Mouse (Mus musculus) MEL (cell line): Measurements from ENCODE around the gene Cdk1. TPM values are rescaled to one million over a fixed set of nuclear protein-coding genes. Genes with fewer than 3 reads are reported as not detected.

ENCODE experiments used
- DNase-seq: peaks from one replicate; pipeline ENCODE4 v3.0.0; 2011; ENCODE audit warnings: low read depth, low spot score
- H3K27ac ChIP-seq: 2 replicates; pipeline ENCODE4 v1.5.1; 2012; ENCODE audit warnings: low read depth, mild to moderate bottlenecking, control low read depth, low read length, moderate library complexity; ENCODE audit not compliant: control insufficient read depth
- H3K27me3 ChIP-seq, 2 experiments: fragments of 150-350 bp in 1 of 2; sonication (generic) in 1 of 2; 2 replicates each; pipeline ENCODE4 v1.6.1; 2012; ENCODE audit warnings: low read length in 2 of 2, mild to moderate bottlenecking in 2 of 2, improper control_type of control experiment in 1 of 2, moderate library complexity in 1 of 2; ENCODE audit not compliant: insufficient read depth in 2 of 2, control insufficient read depth in 1 of 2
- H3K36me3 ChIP-seq, 2 experiments: 2 replicates each; pipeline ENCODE4 v1.6.1; 2012 to 2014; ENCODE audit warnings: low read length in 2 of 2, improper control_type of control experiment in 1 of 2, inconsistent platforms in 1 of 2, mild to moderate bottlenecking in 1 of 2; ENCODE audit not compliant: insufficient read depth in 2 of 2, control insufficient read depth in 1 of 2
- H3K4me1 ChIP-seq, 2 experiments: fragments of 150-350 bp in 1 of 2; sonication (generic) in 1 of 2; 2 replicates each; pipeline ENCODE4 v1.6.1; 2012; ENCODE audit warnings: low read length in 2 of 2, improper control_type of control experiment in 1 of 2, mild to moderate bottlenecking in 1 of 2; ENCODE audit not compliant: insufficient read depth in 2 of 2, control insufficient read depth in 1 of 2
- H3K4me3 ChIP-seq, 2 experiments: fragments of 150-350 bp in 1 of 2; sonication (generic) in 1 of 2; 2 replicates each; pipeline ENCODE4 v1.5.1; 2012; ENCODE audit warnings: low read depth in 2 of 2, low read length in 2 of 2, mild to moderate bottlenecking in 2 of 2, moderate library complexity in 2 of 2, control low read depth in 1 of 2, improper control_type of control experiment in 1 of 2; ENCODE audit not compliant: control insufficient read depth in 1 of 2, insufficient read depth in 1 of 2
- H3K79me2 ChIP-seq: 2 replicates; pipeline ENCODE4 v1.6.1; 2012; ENCODE audit warnings: mild to moderate bottlenecking, low read length, moderate library complexity; ENCODE audit not compliant: control insufficient read depth, poor library complexity, insufficient read depth
- H3K9ac ChIP-seq: 2 replicates; pipeline ENCODE4 v1.6.1; 2012; ENCODE audit warnings: low read depth, mild to moderate bottlenecking, control low read depth, low read length, moderate library complexity; ENCODE audit not compliant: control insufficient read depth, poor library complexity, severe bottlenecking
- H3K9me3 ChIP-seq: fragments of 150-350 bp; sonication (generic); replicated peaks from 2 replicates; pipeline ENCODE4 v1.6.1; 2012; ENCODE audit warnings: mild to moderate bottlenecking, low read length, improper control_type of control experiment, moderate library complexity; ENCODE audit not compliant: insufficient read depth
- BHLHE40 ChIP-seq: IDR thresholded peaks from 2 replicates; pipeline ENCODE4 v1.6.1; 2012; ENCODE audit warnings: low read depth, mild to moderate bottlenecking, inconsistent platforms, low read length, improper control_type of control experiment, borderline replicate concordance
- CHD1 ChIP-seq: IDR thresholded peaks from 2 replicates; pipeline ENCODE4 v1.6.1; 2012; ENCODE audit warnings: low read depth, mild to moderate bottlenecking, inconsistent platforms, low read length, improper control_type of control experiment
- CHD2 ChIP-seq: IDR thresholded peaks from 2 replicates; pipeline ENCODE4 v1.6.1; 2011; ENCODE audit warnings: low read length, improper control_type of control experiment
- JUND ChIP-seq: IDR thresholded peaks from 2 replicates; pipeline ENCODE4 v1.6.1; 2011; ENCODE audit warnings: low read depth, mild to moderate bottlenecking, improper control_type of control experiment, low read length
- MEF2A ChIP-seq: IDR thresholded peaks from 2 replicates; pipeline ENCODE4 v1.6.1; 2014; ENCODE audit warnings: low read depth, mild to moderate bottlenecking, inconsistent platforms, low read length, improper control_type of control experiment; ENCODE audit not compliant: poor library complexity, insufficient replicate concordance, severe bottlenecking; ENCODE audit errors: extremely low read depth
- MXI1 ChIP-seq: IDR thresholded peaks from 2 replicates; pipeline ENCODE4 v1.6.1; 2011; ENCODE audit warnings: mild to moderate bottlenecking, low read depth, low read length, improper control_type of control experiment
- NRF1 ChIP-seq: IDR thresholded peaks from 2 replicates; pipeline ENCODE4 v1.6.1; 2014; ENCODE audit warnings: low read depth, mild to moderate bottlenecking, inconsistent platforms, low read length, improper control_type of control experiment, moderate library complexity; ENCODE audit not compliant: poor library complexity, insufficient read depth, severe bottlenecking
- POLR2AphosphoS2 ChIP-seq: IDR thresholded peaks from 2 replicates; pipeline ENCODE4 v1.6.1; 2011; ENCODE audit warnings: low read length, improper control_type of control experiment
- POLR2AphosphoS5 ChIP-seq: IDR thresholded peaks from 2 replicates; pipeline ENCODE4 v1.6.1; 2012; ENCODE audit warnings: low read depth, borderline replicate concordance, mild to moderate bottlenecking, inconsistent platforms, low read length, moderate library complexity, mixed read lengths
- RCOR1 ChIP-seq: IDR thresholded peaks from 2 replicates; pipeline ENCODE4 v1.6.1; 2012; ENCODE audit warnings: low read depth, mild to moderate bottlenecking, inconsistent platforms, low read length, improper control_type of control experiment
- SIN3A ChIP-seq: IDR thresholded peaks from 2 replicates; pipeline ENCODE4 v1.6.1; 2012; ENCODE audit warnings: low read length, improper control_type of control experiment, inconsistent platforms
- TBP ChIP-seq: IDR thresholded peaks from 2 replicates; pipeline ENCODE4 v1.8.0; 2011; ENCODE audit warnings: low read depth, low read length, improper control_type of control experiment
- TCF12 ChIP-seq: IDR thresholded peaks from 2 replicates; pipeline ENCODE4 v1.6.1; 2014; ENCODE audit warnings: low read depth, mild to moderate bottlenecking, inconsistent platforms, low read length, improper control_type of control experiment, moderate library complexity
- USF1 ChIP-seq: IDR thresholded peaks from 2 replicates; pipeline ENCODE4 v1.6.1; 2014; ENCODE audit warnings: low read depth, mild to moderate bottlenecking, inconsistent platforms, low read length, improper control_type of control experiment, moderate library complexity
- polyA plus RNA-seq, 2 experiments: library from polyadenylated mRNA; stranded (reverse) in 1 of 2; unstranded in 1 of 2; fragments of >175 nt in 1 of 2; fragments of >200 nt in 1 of 2; gene quantifications; 2 replicates each; pipeline versions ENCODE4 v1.2.1 to v1.2.4; 2012; ENCODE audit warnings: low replicate concordance in 2 of 2, low read depth in 1 of 2; ENCODE audit not compliant: insufficient read length in 2 of 2, insufficient read depth in 1 of 2, missing spikeins in 1 of 2
- total RNA-seq: library from RNA; depleted of rRNA; stranded (reverse); fragments of 300-350 nt; gene quantifications from 2 replicates; pipeline ENCODE4 v1.2.3, GENCODE M21; 2012

Gene Cdk1
- total and polyA plus RNA-seq, 3 experiments, result 223 to 562 (median 311) TPM

DNA sequence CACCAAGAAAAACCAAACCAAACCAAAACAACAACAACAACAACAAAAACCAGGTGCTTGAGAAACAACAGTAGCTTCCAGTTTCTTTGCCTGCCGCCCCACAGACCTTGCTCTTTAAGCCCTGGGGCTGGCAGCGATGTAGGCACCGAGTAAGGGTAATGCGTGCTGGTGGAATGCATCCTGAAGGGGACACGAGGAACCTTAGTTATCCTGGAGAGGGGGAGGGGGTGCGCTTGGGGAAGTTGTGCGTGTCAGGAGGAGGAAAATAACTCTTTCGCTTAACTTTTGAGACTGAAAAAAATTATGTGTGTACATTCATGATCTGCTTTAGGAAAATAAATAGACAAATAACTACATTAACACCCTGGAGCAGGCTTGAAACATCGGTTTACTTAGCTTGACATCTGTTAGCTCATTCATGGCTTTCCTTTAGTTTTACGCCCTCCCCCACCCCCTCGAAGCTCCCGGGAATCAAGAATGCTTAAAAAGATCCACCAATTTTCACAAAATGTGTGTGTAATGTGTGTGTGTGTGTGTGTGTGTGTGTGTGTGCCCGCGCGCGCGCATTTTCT, 47.2 kb upstream of the Cdk1 start:
- H3K36me3 ChIP-seq, result no peaks in the 10 kb centered on the region
- H3K9me3 ChIP-seq, result no peaks in the 10 kb centered on the region
- no peak for DNase-seq
- H3K4me3 ChIP-seq, result no peak overlapping the region
- H3K27me3 ChIP-seq, result no peaks in the 10 kb centered on the region
- H3K79me2 ChIP-seq, result no peaks in the 10 kb centered on the region
- no peak overlapping the region for H3K27ac ChIP-seq
- no peak overlapping the region for H3K9ac ChIP-seq
- TF ChIP-seq MEF2A, result no peak
- no peak for TF ChIP-seq CHD2
- TF ChIP-seq BHLHE40, result no peak
- no peaks in the 10 kb centered on the region for H3K4me1 ChIP-seq

DNA sequence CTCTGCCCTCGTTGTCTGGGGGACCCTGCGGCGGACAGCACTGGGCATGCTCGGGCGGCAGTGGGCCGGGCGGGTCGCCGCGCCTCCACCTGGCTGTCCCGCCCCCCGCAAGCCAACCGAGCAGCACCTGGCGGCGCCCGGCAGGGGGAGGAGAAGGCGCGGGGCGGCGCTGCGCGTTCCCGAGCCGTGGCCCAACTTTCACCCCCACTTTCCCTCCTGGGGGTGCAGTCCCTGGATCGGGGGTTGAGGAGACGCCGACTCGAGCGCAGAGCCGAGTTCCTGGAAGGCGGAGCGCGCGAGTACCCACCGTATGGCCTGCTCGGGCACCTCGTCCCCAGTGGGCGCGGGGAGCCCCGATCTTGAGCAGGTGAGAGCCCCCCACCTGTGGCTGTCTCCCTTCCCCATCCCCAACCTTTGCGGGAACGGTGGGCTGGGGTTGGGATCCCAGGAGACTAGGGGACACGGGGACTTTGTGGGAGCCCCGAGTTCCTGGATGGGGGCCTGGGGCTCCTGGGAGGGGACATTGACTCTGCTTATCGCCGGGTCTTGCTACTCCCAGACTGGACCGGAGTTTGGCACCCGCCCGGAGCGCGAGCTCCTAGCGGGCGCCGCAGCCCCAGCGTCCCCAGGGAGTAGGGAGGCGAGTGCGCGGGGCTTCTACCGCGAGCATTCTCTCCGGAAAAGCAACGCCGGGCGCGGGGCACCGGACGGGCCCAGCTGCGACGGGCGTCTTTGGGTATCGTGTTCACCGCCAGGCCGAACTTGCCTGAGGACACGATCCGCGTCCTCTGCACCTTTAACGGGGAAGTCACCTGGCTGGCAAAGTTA, 46.2 kb upstream of the Cdk1 start, which contains the start of gene Ank3:
Ank3 (plus strand) TSS at position 11 of the 828 bp plus-strand sequence.
- H3K36me3 ChIP-seq, result no peaks in the 10 kb centered on the region
- TF ChIP-seq MXI1 (no peak), SIN3A (no peak), MEF2A (no peak), BHLHE40 (no peak), USF1 (no peak), POLR2AphosphoS2 (no peak), TBP (no peak), POLR2AphosphoS5 (no peak), CHD2 (no peak), CHD1 (no peak), NRF1 (no peak), JUND (no peak), TCF12 (no peak), RCOR1 (no peak)
- TF ChIP-seq, all 39 proteins: peak for 0
- Histone ChIP-seq H3K4me1 (no peaks in the 10 kb centered on the region), H3K9ac (no peak within 1 kb of the TSS), H3K27me3 (no peaks in the 10 kb centered on the region), H3K79me2 (no peaks in the 10 kb centered on the region), H3K9me3 (no peaks in the 10 kb centered on the region), H3K27ac (no peak within 1 kb of the TSS), H3K4me3 (no peak within 1 kb of the TSS)
- DNase-seq, result no peak
